Mouse (Mus musculus) kidney, adult 9 months (tissue): Measurements from ENCODE around the gene Rbm6.

Experiments used
- DNase-seq: peaks from one replicate; pipeline ENCODE4 v3.0.0; 2022

The Rbm6 gene

DNA sequence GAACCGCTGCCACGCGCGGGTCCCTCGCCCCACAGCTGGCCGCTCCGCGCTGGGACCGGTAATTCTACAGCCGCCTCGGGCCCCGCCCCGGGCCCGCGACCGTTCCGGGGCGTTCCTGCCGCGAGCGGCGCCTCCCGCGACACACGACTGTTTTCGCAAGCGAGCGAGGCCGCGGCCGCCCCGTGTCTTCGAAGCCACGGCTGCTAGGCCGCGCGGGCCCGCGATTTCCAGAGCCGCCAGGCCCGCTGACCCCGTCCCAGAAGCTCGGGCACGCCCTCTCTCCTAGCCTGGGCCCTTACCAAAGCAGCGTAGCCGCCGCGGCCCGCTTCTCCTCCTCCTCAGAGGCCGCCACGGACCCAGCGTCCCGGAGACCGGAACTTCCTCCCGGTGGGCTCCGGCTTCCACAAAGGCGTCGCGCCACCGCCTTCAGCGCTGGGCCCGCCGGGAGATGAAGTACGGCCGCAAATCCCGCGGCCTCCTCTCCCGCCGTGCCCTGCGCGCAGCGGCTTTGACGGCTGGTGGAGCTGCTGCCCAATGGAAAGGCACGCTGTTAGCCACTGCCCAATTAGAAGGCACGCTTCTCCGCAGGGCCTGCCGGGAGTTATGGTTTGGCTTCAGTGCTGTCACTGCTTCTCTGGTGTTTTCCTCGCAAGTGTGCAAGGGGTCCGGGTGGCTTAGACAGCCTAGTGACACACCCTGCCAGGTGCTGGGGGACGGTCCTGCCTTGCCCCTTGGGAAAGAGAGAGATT is 513 bp downstream of the Rbm6 start:
- DNase-seq = peak; percentile 97

DNA sequence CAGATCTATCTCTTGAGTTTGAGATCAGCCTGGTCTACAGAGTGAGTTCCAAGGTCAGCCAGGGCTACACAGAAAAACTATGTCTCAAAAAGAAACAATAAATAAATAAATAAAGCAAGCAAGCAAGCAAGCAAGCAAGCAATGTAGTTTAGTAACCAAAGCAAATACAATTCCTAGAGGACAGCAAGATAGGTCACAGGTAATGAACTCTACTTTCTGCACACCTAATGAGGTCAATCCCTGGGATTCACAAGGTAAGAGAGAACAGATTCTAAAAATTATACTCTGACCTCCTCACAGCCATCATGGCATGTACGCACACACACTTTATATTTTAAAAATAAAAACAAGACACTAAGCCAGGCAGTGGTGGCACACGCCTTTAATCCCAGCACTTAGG is 7.0 kb downstream of the Rbm6 start:
- DNase-seq = no peak

GRCm38 (mm10) chr9:107864493-107864892 is 8.5 kb downstream of the Rbm6 start:
- no peak for DNase-seq

DNA sequence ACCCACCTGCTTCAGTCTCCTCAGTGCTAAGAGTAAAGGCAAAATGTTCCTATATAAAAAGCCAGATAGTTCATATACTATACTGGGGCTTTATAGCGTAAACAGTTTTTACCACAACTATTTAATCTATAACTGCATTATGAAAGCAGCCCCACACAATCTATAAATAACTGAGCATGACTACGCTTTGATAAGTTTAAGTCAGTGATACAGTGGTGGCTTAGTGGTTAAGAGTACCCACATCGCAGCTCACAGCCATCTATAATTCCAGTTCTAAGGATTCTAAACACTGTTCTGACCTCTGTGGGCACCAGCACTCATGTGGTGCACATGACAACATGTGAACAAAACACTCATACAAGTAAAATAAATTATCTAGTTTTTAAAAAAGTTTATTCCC is 14.7 kb downstream of the Rbm6 start:
- no peak for DNase-seq

DNA sequence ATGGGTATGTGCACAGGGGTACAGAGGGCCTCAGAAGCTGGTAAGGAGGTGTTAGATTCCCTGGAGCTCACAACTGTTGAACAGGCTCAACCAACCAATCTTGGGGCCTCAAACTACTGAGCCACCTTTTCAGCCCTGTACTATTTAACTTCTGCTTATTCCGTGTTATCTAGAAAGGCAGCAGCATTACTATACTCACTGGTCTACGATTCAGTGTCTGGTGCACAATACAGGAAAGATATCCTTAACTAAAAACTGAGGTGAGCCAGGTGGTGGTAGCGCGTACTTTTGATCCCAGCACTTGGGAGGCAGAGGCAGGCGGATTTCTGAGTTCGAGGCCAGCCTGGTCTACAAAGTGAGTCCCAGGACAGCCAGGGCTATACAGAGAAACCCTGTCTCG is 24.1 kb downstream of the Rbm6 start:
- DNase-seq = no peak

DNA sequence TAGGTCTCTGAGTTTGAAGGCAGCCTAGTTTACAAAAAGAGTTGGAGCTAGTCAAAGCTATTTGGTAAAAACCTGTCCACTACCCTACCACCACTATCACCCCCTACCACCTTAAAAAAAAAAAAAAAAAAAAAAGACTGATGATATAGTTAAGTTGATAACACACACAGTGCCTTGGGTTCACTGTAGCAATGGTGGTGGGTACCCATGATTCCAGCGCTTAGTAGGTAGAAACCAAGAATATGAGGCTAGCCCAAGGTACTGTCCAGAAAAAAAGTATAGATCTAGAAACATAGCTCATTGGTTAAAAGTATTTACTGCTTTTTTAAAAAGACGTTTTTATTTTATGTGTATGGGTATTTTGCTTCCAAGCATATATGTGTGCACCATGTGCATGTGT is 30.3 kb downstream of the Rbm6 start:
- no peak for DNase-seq

DNA sequence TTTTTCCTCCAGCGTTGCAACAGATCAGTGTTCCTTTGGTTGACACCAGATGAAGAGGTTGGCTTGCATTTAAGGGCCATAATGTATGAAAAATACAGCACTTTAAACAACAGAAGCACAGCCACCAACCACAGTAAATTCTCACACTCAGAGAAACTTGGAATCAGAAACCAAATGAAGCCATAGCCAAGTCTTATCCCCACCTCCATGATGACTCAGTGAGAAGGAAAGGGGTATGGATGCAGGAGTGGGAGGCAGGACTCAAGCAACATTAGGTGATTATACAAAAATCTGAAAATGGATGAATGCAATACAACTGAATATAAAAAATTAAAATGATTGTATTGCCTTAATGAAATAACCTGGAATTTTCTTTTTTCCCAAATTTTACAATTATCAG is 34.2 kb downstream of the Rbm6 start:
- no peak for DNase-seq

GRCm38 (mm10) chr9:107833826-107834225 is 39.2 kb downstream of the Rbm6 start:
- DNase-seq = no peak

GRCm38 (mm10) chr9:107831765-107832164 is 41.3 kb downstream of the Rbm6 start:
- DNase-seq = peak; percentile 9

DNA sequence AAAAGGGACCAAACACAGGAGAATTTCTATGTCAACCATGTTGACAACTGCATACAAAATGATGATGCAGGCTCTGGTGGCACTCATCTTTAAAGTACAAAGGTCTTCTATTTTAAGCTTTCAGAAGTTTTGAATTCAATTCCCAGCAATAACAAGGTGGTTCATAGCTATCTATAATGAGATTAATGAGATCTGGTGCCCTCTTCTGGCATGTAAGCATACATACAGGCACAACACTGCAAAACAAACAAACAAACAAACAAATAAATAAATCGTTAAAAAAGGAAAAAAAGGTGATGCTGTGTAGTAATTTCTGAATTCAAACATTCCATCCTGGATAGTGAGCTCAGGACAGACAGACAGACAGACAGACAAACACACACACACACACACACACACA is 60.9 kb downstream of the Rbm6 start:
- no peak for DNase-seq

DNA sequence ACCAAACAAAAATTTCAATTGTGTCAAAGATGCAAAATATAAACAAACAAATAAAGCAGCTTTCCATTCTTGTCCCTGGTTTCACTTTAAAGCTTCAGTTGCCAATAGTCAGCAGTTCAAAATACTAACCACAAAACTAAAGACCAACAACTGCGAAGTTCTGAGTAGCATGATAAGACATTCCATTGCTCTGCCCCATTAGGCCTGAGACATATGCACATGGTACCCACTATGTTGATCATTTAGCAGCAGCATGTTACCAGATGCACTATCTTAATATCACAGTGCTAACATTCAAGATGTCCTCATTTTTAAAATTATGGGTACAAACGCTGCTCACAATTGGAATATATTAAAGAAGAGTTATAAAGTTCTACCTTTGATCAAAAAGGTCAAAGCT is 62.1 kb downstream of the Rbm6 start:
- DNase-seq = no peak

- DNase-seq = no peak
Measured at GRCm38 (mm10) chr9:107791714-107792113, 81.3 kb downstream of the Rbm6 start.

GRCm38 (mm10) chr9:107782536-107783203 is 90.4 kb downstream of the Rbm6 start:
- DNase-seq = no peak

- DNase-seq = no peak
Measured at GRCm38 (mm10) chr9:107776809-107777208, 96.2 kb downstream of the Rbm6 start.

DNA sequence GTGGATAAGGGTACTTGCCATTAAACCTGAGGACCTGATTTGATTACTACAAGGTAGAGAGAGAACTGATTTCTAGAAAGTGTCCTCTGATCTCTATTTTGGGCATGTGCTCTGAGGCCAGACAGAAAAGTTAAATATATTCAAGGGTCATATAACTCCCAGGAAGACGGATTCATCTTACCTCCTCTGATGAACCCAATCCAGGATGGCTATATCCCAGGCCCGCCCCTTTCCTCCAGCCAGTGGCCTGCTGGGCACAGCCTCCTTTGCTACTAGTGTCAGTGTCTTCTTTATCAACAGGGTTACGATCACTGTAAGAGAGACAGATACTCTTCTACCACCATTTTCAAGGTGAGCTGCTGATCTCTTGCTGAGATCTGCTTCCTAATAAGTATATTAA is 98.6 kb downstream of the Rbm6 start:
- DNase-seq = no peak

DNA sequence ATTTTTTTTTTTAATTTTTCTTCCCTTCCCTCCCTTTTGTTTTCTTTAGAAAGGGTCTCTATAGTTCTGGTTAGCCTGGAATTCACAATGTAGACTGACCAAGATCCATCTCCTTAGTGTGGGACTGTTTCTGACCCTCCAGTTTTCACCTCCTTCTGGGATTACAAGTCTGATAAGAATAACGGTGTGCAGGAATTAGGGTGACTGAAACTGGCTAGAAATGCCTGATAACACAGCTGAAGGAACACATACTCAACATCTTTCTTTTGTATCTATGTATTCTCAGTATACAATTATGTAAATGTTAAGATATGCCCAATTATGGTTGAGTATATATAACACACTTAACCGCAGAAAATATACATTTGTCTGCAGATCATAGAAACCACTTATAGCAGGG is 101.3 kb downstream of the Rbm6 start:
- no peak for DNase-seq

- DNase-seq = peak; percentile 95
Measured at GRCm38 (mm10) chr9:107770374-107771290, 102.4 kb downstream of the Rbm6 start, which contains the start of gene Rbm5. Gene Rbm5, minus strand, starts transcription at chr9:107770996.

DNA sequence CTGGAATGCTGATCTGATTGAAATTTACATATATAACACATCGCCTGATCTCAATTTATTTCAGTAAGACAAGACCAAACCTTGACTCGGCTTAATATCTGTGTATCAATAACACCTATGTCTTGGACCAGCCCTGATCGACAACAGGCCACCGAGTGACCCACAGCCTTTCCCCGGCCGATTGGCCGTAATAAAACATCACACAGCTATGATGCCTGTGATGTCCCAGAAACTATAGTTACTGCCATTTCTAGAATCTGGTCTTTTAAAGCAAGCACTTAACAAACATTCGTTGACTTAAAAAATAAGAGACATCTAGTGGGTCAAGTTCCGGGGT is 103.0 kb downstream of the Rbm6 start:
- no peak for DNase-seq

- DNase-seq = no peak
Measured at GRCm38 (mm10) chr9:107769445-107770000, 103.5 kb downstream of the Rbm6 start.

- DNase-seq = peak; percentile 40
Measured at GRCm38 (mm10) chr9:107768851-107769250, 104.2 kb downstream of the Rbm6 start.

GRCm38 (mm10) chr9:107759593-107759992 is 113.4 kb downstream of the Rbm6 start:
- DNase-seq = no peak

- DNase-seq = no peak
Measured at GRCm38 (mm10) chr9:107750378-107750777, 122.7 kb downstream of the Rbm6 start.

- no peak for DNase-seq
Measured at GRCm38 (mm10) chr9:107748063-107748462, 125.0 kb downstream of the Rbm6 start.
